Comparison of ENCODE assay signal across 10 mouse cellular contexts in genomic region chr12:105839096-105839495, GRCm38 (mm10). TPM values are rescaled to one million over a fixed set of nuclear protein-coding genes. Genes with fewer than 3 reads are reported as not detected.
DNase-seq lines count a peak whose midpoint lies in the region; ATAC-seq and TF ChIP-seq lines count a peak whose summit lies in the region.
"Had no signal": no experiment of that assay in that cellular context is flagged by ENCODE, and none has a peak within 500 bp of the region (broad histone marks: within the 10 kb centered on the region; RNA-seq: fewer than 3 reads in every experiment).

No protein-coding gene starts in this region.

- TF ChIP-seq POLR2A in cerebellum, adult 2 months (IDR thresholded peaks at IDR 0.05; ENCODE audit: borderline replicate concordance, insufficient read depth, low read length): no peak

- H3K27ac ChIP-seq in hindbrain, embryonic 14.5 days: no peak overlapping the region
- no peak overlapping the region for H3K27ac ChIP-seq in hindbrain, embryonic 10.5 days
- H3K27ac ChIP-seq in cerebellum, adult 2 months (ENCODE audit: insufficient read depth, low read length): no peak overlapping the region
- H3K27ac ChIP-seq: liver, embryonic 13.5 days had no signal

- 72% methylated on average over 4 of the region's 4 CpGs for WGBS in hindbrain, embryonic 14.5 days
- WGBS in hindbrain, embryonic 10.5 days: 90% methylated on average over 4 of the region's 4 CpGs
- 84% methylated on average over 4 of the region's 4 CpGs for WGBS in cerebellum, adult 2 months

- TF ChIP-seq CTCF in G1E (IDR thresholded peaks at IDR 0.05; ENCODE audit: low read depth, low read length): no peak; the same call in 1 of the 2 replicates
- TF ChIP-seq CTCF in cerebellum, adult 2 months (IDR thresholded peaks at IDR 0.05; ENCODE audit: borderline replicate concordance, insufficient read depth, low read depth, low read length): no peak

- H3K36me3 ChIP-seq in hindbrain, embryonic 14.5 days (replicated peaks; ENCODE audit: control insufficient read depth, insufficient read depth): peaks cover 52% of the 10 kb centered on the region
- H3K36me3 ChIP-seq in hindbrain, embryonic 10.5 days: peaks cover 83% of the 10 kb centered on the region
- peaks cover 93% of the 10 kb centered on the region for H3K36me3 ChIP-seq in G1E (replicated peaks)

- DNase-seq in hindbrain, embryonic 14.5 days (ENCODE audit: low spot score): peak; percentile 80
- no peak for DNase-seq in hindbrain, embryonic 10.5 days (ENCODE audit: low spot score)
- peak; percentile 75 for DNase-seq in 3T3-L1 (ENCODE audit: low read depth, low spot score)
- no peak for DNase-seq in G1E (ENCODE audit: low spot score)
- peak; percentile 44 for DNase-seq in forelimb bud, embryonic 11.5 days (ENCODE audit: low read depth, low spot score)
- DNase-seq in cerebellum, adult 2 months: no peak
- DNase-seq in cerebellum, postnatal 36 days: no peak
- no peak for DNase-seq in adrenal gland, postnatal 14 days
- DNase-seq: adrenal gland, adult 2 months; liver, embryonic 13.5 days had no signal

- H3K4me3 ChIP-seq in hindbrain, embryonic 14.5 days (replicated peaks; ENCODE audit: low read length): no peak overlapping the region
- no peak overlapping the region for H3K4me3 ChIP-seq in hindbrain, embryonic 10.5 days
- no peak overlapping the region for H3K4me3 ChIP-seq in G1E (ENCODE audit: low read depth, low read length)
- H3K4me3 ChIP-seq in cerebellum, adult 2 months (replicated peaks; ENCODE audit: insufficient read depth, low read depth, low read length): no peak overlapping the region
- H3K4me3 ChIP-seq: liver, embryonic 13.5 days had no signal

- H3K27me3 ChIP-seq in hindbrain, embryonic 14.5 days (ENCODE audit: control insufficient read depth, insufficient read depth, low read length): no peaks in the 10 kb centered on the region
- H3K27me3 ChIP-seq in hindbrain, embryonic 10.5 days (ENCODE audit: insufficient read depth, poor library complexity, severe bottlenecking): no peaks in the 10 kb centered on the region
- no peaks in the 10 kb centered on the region for H3K27me3 ChIP-seq in G1E (ENCODE audit: insufficient read depth, low read length)
- no peaks in the 10 kb centered on the region for H3K27me3 ChIP-seq in cerebellum, adult 2 months (ENCODE audit: control insufficient read depth, insufficient read depth, low read length)
- H3K27me3 ChIP-seq: liver, embryonic 13.5 days had no signal

- H3K9me3 ChIP-seq in hindbrain, embryonic 14.5 days (ENCODE audit: control insufficient read depth, low read length): no peaks in the 10 kb centered on the region
- H3K9me3 ChIP-seq in hindbrain, embryonic 10.5 days: no peaks in the 10 kb centered on the region
- no peaks in the 10 kb centered on the region for H3K9me3 ChIP-seq in G1E (replicated peaks)
- H3K9me3 ChIP-seq: liver, embryonic 13.5 days had no signal

- H3K9ac ChIP-seq in hindbrain, embryonic 14.5 days: no peak overlapping the region
- H3K9ac ChIP-seq: liver, embryonic 13.5 days had no signal

- no peak for ATAC-seq in hindbrain, embryonic 14.5 days (ENCODE audit: low FRiP score)
- peak; percentile 30; the same call in 1 of the 2 replicates for ATAC-seq in G1E (ENCODE audit: extremely low read depth, insufficient number of reproducible peaks, low FRiP score, poor library complexity, severe bottlenecking)

- no peak overlapping the region for H3K4me2 ChIP-seq in hindbrain, embryonic 14.5 days (replicated peaks)
- H3K4me2 ChIP-seq: liver, embryonic 13.5 days had no signal

- no peaks in the 10 kb centered on the region for H3K4me1 ChIP-seq in hindbrain, embryonic 14.5 days (replicated peaks; ENCODE audit: control insufficient read depth, insufficient read depth, low read length)
- no peaks in the 10 kb centered on the region for H3K4me1 ChIP-seq in hindbrain, embryonic 10.5 days (replicated peaks)
- peaks cover 8% of the 10 kb centered on the region; the same call in 1 of the 2 replicates for H3K4me1 ChIP-seq in G1E (ENCODE audit: insufficient read depth, low read depth, low read length)
- H3K4me1 ChIP-seq in cerebellum, adult 2 months (ENCODE audit: control insufficient read depth, insufficient read depth, low read length): peaks cover 6% of the 10 kb centered on the region

RNA-seq across cellular contexts. Expression of gene Papola, which starts 54.6 kb away (rescaled TPM):
- polyA plus RNA-seq in hindbrain, embryonic 14.5 days (2014; fragmentation: Nextera tagmentation; extraction: Ambion mirVana): 129 and 140 TPM in 2 replicates
- 268 and 286 TPM in 2 replicates for polyA plus RNA-seq in hindbrain, embryonic 10.5 days (2016; fragmentation: Nextera tagmentation; extraction: Ambion mirVana)
- total RNA-seq in G1E (2014; fragmentation: Nextera tagmentation) (625 and 650 TPM in 2 replicates), G1E (2017) (232 and 258 TPM in 2 replicates)
- 661 and 673 TPM in 2 replicates for polyA plus RNA-seq in G1E (2012)
- polyA plus RNA-seq in cerebellum, adult 2 months (2012; rRNA removed): 99.3 and 106 TPM in 2 replicates
- 188 and 189 TPM in 2 replicates for total RNA-seq in adrenal gland, postnatal 14 days (2021)

Comparison
In these comparisons a context has a peak if more than half of its experiments do, and no peak if none do; other contexts are left out.
1. DNase-seq: peak in hindbrain, embryonic 14.5 days (single experiment), 3T3-L1 (single experiment) and forelimb bud, embryonic 11.5 days (single experiment); none in hindbrain, embryonic 10.5 days (single experiment), G1E (single experiment), cerebellum, adult 2 months (0 of 2), cerebellum, postnatal 36 days (0 of 2) and adrenal gland, postnatal 14 days (single experiment).